Mouse (Mus musculus) olfactory bulb, adult 2 months (tissue): ENCODE measurements around the gene Pde3b. TPM values are rescaled to one million over a fixed set of nuclear protein-coding genes. Genes with fewer than 3 reads are reported as not detected.

ENCODE experiments used
- H3K27ac ChIP-seq: fragments of 200-500 bp; 2 replicates; pipeline ENCODE4 v1.5.1; 2012; ENCODE audit warnings: low read depth, low read length; ENCODE audit not compliant: insufficient read depth
- H3K4me1 ChIP-seq: fragments of 200-500 bp; 2 replicates; pipeline ENCODE4 v1.6.1; 2012; ENCODE audit warnings: low read length; ENCODE audit not compliant: control insufficient read depth, insufficient read depth
- H3K4me3 ChIP-seq: fragments of 200-500 bp; 2 replicates; pipeline ENCODE4 v1.5.1; 2012; ENCODE audit warnings: mild to moderate bottlenecking, low read depth, low read length, moderate library complexity; ENCODE audit not compliant: insufficient read depth
- CTCF ChIP-seq: fragments of 200-500 bp; IDR thresholded peaks from 2 replicates; pipeline ENCODE4 v1.5.1; 2012; ENCODE audit warnings: low read depth, mild to moderate bottlenecking, low read length, moderate library complexity; ENCODE audit not compliant: insufficient read depth
- POLR2A ChIP-seq: fragments of 200-500 bp; IDR thresholded peaks from 2 replicates; pipeline ENCODE4 v1.6.1; 2012; ENCODE audit warnings: mild to moderate bottlenecking, low read depth, low read length, moderate library complexity; ENCODE audit not compliant: insufficient read depth
- WGBS: fragments of 180-500 bp; shearing (Covaris S2); methylation state at CpG from one replicate; pipeline ENCODE4 v1.1.7; 2018; 5-methylcytosine and 5-hydroxymethylcytosine counted together
- polyA plus RNA-seq: library from polyadenylated mRNA; stranded (reverse); fragments of >200 nt; gene quantifications from 2 replicates; pipeline ENCODE4 v1.2.4, GENCODE M21; 2012; ENCODE audit warnings: low replicate concordance; ENCODE audit not compliant: missing spikeins, insufficient read depth, insufficient read length

Gene Pde3b
- polyA plus RNA-seq, 1 experiment, result not detected

GRCm38 (mm10) chr7:114431966-114432365 lies 16.9 kb downstream of the Pde3b start:
- TF ChIP-seq POLR2A (no peak), CTCF (no peak)
- H3K4me1 ChIP-seq, result no peaks in the 10 kb centered on the region
- WGBS, result 80% methylated on average over 4 of the region's 4 CpGs
- H3K4me3 ChIP-seq, result no peak overlapping the region
- no peak overlapping the region for H3K27ac ChIP-seq

- H3K4me1 ChIP-seq, result no peaks in the 10 kb centered on the region
- no peak overlapping the region for H3K4me3 ChIP-seq
- TF ChIP-seq CTCF (no peak), POLR2A (no peak)
- H3K27ac ChIP-seq, result no peak overlapping the region
- WGBS, result 92% methylated on average over 1 of the region's 1 CpGs
These were observed 24.6 kb downstream of the Pde3b start for GRCm38 (mm10) chr7:114439726-114440125.

- TF ChIP-seq CTCF, result no peak
- TF ChIP-seq POLR2A, result no peak
- 98% methylated on average over 1 of the region's 1 CpGs for WGBS
- no peak overlapping the region for H3K4me3 ChIP-seq
- H3K27ac ChIP-seq, result no peak overlapping the region
- H3K4me1 ChIP-seq, result no peaks in the 10 kb centered on the region
These were observed 25.4 kb downstream of the Pde3b start for GRCm38 (mm10) chr7:114440494-114440893.

GRCm38 (mm10) chr7:114452876-114453275 lies 37.8 kb downstream of the Pde3b start:
- TF ChIP-seq POLR2A (no peak), CTCF (no peak)
- WGBS, result 66% methylated on average over 3 of the region's 3 CpGs
- Histone ChIP-seq H3K4me3 (no peak overlapping the region), H3K4me1 (no peaks in the 10 kb centered on the region), H3K27ac (no peak overlapping the region)

- Histone ChIP-seq H3K4me3 (no peak overlapping the region), H3K4me1 (no peaks in the 10 kb centered on the region), H3K27ac (no peak overlapping the region)
- no peak for TF ChIP-seq POLR2A
- no peak for TF ChIP-seq CTCF
- WGBS, result 85% methylated on average over 5 of the region's 5 CpGs
These were observed 38.4 kb downstream of the Pde3b start for GRCm38 (mm10) chr7:114453300-114453990.

GRCm38 (mm10) chr7:114454858-114455257 lies 39.8 kb downstream of the Pde3b start:
- WGBS, result 90% methylated on average over 1 of the region's 1 CpGs
- no peaks in the 10 kb centered on the region for H3K4me1 ChIP-seq
- no peak for TF ChIP-seq POLR2A
- TF ChIP-seq CTCF, result no peak
- no peak overlapping the region for H3K4me3 ChIP-seq
- no peak overlapping the region for H3K27ac ChIP-seq

- TF ChIP-seq POLR2A, result no peak
- TF ChIP-seq CTCF, result no peak
- no peak overlapping the region for H3K27ac ChIP-seq
- H3K4me1 ChIP-seq, result no peaks in the 10 kb centered on the region
- no peak overlapping the region for H3K4me3 ChIP-seq
- 69% methylated on average over 4 of the region's 4 CpGs for WGBS
These were observed 41.8 kb downstream of the Pde3b start for GRCm38 (mm10) chr7:114456904-114457303.

GRCm38 (mm10) chr7:114459909-114460308 lies 44.8 kb downstream of the Pde3b start:
- WGBS, result 81% methylated on average over 1 of the region's 1 CpGs
- H3K27ac ChIP-seq, result no peak overlapping the region
- no peaks in the 10 kb centered on the region for H3K4me1 ChIP-seq
- no peak overlapping the region for H3K4me3 ChIP-seq
- no peak for TF ChIP-seq CTCF
- TF ChIP-seq POLR2A, result no peak

GRCm38 (mm10) chr7:114461727-114462126 lies 46.6 kb downstream of the Pde3b start:
- no peak for TF ChIP-seq CTCF
- TF ChIP-seq POLR2A, result no peak
- H3K4me1 ChIP-seq, result no peaks in the 10 kb centered on the region
- 73% methylated on average over 2 of the region's 2 CpGs for WGBS
- no peak overlapping the region for H3K4me3 ChIP-seq
- H3K27ac ChIP-seq, result no peak overlapping the region
